13 mouse cellular contexts compared by ENCODE assay signal in genomic region chr10:40457116-40457515, GRCm38 (mm10).
"Had no signal": no experiment of that assay in that cellular context is flagged by ENCODE, and none has a peak within 500 bp of the region (broad histone marks: within the 10 kb centered on the region; RNA-seq: fewer than 3 reads in every experiment).

No protein-coding gene starts in this region.

- H3K36me3 ChIP-seq: limb, embryonic 15.5 days; midbrain, embryonic 15.5 days had no signal

- H3K4me2 ChIP-seq: limb, embryonic 15.5 days; lung, embryonic 14.5 days; midbrain, embryonic 11.5 days; midbrain, embryonic 15.5 days; neural tube, embryonic 12.5 days had no signal

- H3K9ac ChIP-seq: limb, embryonic 15.5 days; liver, embryonic 14.5 days; lung, embryonic 14.5 days; midbrain, embryonic 15.5 days; neural tube, embryonic 12.5 days had no signal

- H3K9me3 ChIP-seq: limb, embryonic 15.5 days; megakaryocyte, embryonic 14.5 days; midbrain, embryonic 15.5 days; neural tube, embryonic 12.5 days had no signal

- H3K27me3 ChIP-seq: limb, embryonic 15.5 days; megakaryocyte, embryonic 14.5 days; midbrain, embryonic 15.5 days; neural tube, embryonic 12.5 days had no signal

- DNase-seq: kidney, adult 18-20 months; kidney, postnatal 25 days; lung, embryonic 14.5 days; lung, postnatal 10 days; lung, postnatal 4 days; thymus, postnatal 14 days had no signal

- H3K4me3 ChIP-seq: limb, embryonic 15.5 days; megakaryocyte, embryonic 14.5 days; midbrain, embryonic 15.5 days; neural tube, embryonic 12.5 days had no signal

- H3K4me1 ChIP-seq: limb, embryonic 15.5 days; midbrain, embryonic 15.5 days; neural tube, embryonic 12.5 days had no signal

- ATAC-seq: midbrain, embryonic 15.5 days had no signal

- H3K27ac ChIP-seq: limb, embryonic 15.5 days; liver, embryonic 14.5 days; midbrain, embryonic 15.5 days; neural tube, embryonic 12.5 days; stomach, postnatal 0 days had no signal
